Mouse (Mus musculus) heart, postnatal 4 days (tissue): ENCODE results near the gene Pitpnm3. TPM values are rescaled to one million over a fixed set of nuclear protein-coding genes. Genes with fewer than 3 reads are reported as not detected.

Experiments
- DNase-seq: peaks from one replicate; pipeline ENCODE4 v3.0.0; 2021
- total RNA-seq, 2 experiments: library from RNA; stranded (reverse); gene quantifications; 2 replicates each; pipeline ENCODE4 v1.2.3; 2021

Gene Pitpnm3
- total RNA-seq, 2 experiments from 2014 or later = 1.7 TPM

DNA sequence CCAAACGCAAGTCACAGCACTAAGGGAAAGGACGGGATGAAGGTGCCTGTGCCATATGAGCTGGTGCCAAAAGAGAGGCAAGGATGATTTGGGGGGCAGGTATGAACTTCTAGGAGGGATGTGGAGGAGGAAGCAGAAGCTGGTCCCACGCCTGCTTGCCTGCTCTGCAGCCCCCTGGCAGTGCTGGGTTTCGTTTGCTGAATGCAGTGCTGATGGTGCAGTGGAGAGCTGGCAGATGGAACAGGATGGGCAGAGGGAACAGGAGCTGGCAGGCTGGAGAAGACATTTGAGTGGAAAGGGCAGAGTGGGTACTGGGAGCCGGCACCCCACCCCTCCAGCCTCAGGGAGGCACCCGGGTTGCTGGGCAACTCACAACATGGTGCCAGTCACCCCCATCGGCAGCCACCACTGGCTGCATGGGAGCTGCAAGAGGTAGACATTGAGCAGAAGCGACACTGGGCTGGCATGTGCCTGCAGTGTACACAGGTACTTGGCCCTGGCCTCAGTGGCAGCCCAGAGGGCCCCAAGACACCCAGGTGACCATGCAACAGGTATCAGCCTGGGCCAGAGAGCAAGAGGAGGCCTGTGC is 86.3 kb downstream of the Pitpnm3 start:
- no peak for DNase-seq

DNA sequence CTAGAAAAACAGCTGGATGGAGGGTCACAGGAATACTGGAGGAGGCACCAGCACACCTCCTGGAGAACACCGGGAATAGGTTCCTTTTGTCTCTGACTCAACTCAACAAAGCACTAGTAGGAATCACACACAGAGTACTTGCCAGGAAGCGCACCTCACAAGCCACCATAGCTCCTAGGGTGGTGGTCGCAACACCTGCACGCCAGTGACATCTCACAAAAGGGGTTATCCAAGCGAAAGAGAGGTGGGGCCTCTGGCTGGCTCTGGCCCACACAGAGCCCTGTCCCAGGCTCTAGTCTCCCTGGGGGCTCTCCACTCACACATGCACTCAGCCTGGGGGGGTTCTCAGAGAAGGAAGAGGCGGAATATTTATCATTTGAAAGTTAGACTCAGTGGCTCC is 86.8 kb downstream of the Pitpnm3 start:
- DNase-seq = no peak

DNA sequence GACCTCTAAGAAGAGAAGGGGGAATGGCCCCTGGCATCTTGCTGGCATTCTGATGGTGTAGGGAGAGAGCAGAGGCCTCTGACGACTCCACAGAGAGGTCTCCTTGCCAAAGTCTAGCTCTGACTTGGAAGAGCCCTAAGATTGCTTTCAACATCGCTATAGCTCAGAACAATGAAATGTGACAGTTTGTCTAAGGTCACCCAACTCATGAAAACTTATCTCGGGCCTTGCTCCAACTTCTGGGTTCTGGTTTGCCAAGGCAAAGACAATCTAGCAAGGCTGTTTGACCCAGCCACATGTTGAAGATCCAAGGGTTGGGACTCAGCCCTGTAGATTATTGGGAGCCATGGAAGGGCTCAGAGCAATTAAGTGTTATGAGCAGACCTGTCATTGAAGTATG is 91.3 kb downstream of the Pitpnm3 start:
- DNase-seq = no peak

DNA sequence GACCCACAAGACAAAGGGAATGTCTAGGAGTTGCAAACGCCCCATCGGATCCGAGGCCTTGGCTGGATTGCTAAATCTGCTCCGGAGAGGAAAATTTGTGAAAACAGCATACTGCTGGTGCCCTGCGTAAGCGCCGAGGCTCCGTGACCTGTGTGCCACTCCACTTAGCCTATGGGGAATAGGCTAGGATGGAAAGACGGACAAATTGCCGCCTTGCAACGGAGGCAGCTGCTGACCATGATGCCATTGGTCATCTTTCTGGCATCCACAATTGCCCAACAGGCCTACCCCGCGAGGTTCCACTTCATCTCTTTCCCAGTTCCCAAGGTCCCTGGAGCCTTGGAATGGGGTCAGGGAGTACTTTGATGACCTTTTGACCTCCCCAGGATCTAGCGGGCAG is 92.9 kb downstream of the Pitpnm3 start:
- DNase-seq = no peak

DNA sequence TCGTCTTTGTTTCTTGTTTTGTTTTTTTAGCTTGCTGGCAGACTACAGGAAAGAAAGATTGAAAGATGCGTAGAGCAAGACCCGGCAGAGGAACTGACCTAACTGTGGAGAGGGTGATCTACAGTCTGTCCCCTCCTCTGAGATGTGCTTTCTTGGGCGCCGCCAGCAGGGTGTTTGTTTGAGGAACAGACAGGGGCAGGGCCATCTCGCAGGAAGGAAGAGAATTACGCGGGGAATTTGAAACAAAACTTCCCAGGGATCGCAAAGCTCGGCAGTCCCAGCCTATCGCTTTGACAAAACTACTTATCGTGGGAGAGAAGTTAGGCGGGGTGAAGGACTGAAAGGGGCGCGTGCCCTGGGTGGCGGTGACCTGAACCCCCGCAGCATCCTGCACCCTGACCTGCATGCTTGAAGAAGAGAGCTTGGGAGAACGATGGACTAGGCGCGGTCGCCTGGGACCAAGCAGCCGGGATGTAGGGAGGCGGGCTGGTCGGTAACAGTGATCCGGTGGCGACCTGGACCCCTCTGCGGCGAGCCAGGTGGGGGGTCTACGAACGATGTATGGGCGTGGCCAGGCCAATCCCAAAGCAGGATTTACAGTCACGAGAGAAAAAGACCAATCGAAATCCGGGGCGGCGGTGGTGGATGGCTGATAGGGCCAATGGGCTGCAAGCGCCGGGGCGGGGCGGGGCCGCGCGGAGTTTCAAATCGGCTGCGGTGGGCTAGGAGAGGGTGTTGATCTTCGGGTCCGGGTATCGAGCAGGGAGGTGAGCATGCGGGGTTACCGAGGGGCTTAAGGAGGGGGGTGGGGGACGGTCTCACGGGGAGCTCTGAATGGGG is 93.6 kb downstream of the Pitpnm3 start, which contains the start of gene Pimreg:
Pimreg (plus strand) TSS at position 265 of the 840 bp plus-strand sequence.
- DNase-seq = peak; percentile 91

DNA sequence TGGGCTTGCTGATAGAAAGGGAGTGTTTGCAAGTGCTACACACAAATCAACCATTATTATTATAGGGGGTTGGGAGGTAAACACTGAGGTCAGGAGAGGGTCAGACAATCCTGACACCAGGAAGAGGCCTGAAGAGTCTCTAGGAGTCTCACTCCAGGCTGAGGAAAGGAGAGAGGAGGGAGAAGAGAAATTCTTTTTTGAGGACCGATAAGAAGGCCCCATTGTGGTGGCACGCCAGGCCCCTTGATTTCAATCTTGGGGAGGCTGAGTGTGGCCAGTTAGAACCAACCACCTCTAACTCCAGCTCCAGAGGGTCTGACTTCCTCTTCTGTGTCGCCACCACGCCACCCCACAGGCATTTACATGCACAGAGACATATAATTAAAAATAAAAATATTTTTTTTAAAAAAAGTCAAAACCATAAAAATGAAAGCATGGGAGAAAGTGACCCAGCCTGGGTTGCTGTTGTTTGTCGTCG is 94.2 kb downstream of the Pitpnm3 start:
- no peak for DNase-seq

DNA sequence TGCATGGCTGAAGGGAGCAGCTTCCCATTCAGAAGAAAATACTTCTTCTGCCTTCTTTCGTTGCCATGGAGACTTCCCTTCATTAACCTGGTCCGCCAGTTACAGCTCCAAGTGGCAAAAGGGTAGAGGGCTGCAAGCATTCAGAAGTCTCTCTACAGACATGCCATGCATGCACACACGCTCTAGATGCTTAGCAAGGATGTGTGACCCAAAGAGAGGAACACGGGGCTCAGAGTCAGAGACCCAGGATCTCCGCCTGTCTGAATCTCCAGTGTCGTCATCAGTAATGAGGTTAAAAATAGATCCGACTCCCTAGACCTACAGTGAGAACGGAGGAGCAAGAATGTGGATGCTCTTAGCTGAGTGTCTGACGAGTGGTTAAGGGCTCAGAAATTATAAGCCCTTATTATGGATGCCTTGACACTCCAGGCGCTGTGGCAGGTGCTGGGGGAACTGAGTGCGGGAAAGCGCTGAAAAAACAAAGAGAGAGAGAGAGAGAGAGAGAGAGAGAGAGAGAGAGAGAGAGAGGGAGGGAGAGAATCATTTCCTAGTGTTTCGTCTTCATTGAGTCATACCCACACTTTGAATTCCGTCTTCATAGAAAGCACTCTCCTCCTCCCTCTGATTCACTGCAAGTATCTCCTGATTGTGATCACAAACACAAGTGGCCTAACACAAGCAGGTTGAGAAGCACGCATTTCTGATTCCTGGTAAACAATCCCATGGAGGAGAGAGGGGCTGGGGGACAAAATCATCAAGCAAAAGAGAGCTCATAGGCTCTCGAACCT is 95.8 kb downstream of the Pitpnm3 start:
- DNase-seq = no peak

DNA sequence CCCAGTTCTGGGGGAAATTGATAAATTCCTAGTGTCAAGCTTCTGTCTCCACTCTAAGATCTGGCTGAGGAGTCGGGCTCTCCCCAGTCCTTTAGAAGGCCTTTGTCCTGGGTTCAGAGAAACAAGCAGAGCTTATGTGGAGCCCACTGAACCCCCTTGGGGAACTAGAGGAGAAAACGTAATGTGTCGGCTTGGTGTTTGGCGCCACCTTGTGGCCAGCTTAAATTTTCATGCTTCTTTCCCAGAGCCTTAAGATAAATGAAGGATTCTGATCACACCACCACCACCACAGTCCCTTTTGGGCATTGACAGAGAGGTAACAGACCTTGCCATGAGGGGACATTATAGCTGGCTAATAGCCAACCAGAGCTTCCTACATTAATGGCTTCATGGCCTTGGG is 97.6 kb downstream of the Pitpnm3 start:
- DNase-seq = peak; percentile 83

DNA sequence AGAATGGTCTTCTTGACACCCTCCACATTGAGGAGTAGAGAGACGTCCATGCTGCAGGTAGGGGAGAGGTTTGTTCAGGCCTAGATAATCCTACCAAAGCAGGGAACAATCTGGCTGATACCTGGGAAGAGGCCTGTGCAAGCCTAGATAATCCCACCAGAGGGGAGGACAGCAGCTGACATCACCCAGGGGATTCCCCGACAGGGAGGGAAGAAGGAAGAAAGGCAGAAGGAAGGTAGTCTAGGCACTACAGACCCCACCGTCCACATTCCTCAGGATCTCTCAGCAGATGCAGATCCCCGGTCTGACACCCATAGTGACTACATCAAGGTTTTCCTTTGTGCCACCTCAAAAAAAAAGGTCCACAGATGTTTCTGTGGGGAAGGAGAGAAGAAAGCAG is 98.2 kb downstream of the Pitpnm3 start, which contains the start of gene Aipl1:
Aipl1 (minus strand) TSS at position 101 of the 400 bp plus-strand sequence.
- no peak for DNase-seq

DNA sequence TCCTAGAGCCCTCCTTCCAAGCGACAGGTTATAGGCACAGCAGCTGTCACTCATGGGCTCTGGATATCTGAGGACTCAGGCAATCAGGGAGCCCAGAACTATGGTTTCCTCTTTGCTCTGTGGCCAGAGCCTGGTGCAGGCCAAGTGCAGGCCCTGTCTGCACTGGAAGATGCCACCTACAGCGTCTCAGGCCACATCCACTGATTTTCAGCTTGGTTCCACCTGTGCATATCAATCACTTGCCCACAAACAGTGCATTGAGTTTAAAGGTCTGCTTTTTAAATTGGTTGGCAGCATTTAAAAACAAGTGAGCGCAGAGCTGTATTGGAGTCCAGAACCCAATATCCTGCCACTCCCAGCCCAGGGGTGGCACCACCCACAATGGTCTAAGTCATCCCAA is 103.0 kb downstream of the Pitpnm3 start:
- no peak for DNase-seq

DNA sequence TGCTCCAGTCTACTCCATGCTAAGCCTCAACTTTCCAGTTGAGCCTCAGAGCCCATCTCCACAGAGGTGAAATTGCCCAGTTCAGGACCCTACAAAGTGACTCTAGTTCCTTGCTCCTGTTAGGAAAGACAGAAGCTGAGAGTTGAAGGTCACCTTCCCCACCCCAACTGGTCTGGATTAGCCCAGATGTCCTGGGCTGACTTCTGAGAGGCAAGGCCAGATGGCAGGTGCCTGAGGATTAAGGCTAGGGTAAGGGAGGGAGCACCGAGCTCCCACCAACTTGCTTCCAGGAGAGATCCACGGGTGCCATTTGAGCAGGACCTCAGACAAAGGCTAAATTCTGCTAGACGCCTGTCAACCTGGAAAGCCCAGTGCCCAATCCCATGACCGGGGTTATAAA is 103.5 kb downstream of the Pitpnm3 start:
- DNase-seq = no peak

DNA sequence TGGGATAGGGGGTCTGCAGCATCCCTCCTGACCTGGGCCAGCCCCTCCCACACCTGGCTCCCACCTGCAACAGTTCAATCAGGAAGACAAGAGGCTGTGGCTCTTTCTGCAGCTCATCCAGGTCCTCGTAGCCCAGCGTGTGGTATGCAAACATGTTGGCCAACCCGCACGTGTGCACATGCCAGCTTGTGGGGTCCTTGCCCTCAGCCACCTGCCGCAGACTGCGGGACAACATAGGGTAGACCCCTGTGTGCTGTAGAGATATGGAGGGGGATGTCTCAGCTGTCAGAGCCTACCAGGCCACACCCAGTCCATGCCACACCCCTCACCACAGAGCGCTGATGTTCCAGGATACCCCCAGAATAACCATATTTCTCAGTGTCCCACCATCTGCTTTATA is 104.2 kb downstream of the Pitpnm3 start:
- no peak for DNase-seq

DNA sequence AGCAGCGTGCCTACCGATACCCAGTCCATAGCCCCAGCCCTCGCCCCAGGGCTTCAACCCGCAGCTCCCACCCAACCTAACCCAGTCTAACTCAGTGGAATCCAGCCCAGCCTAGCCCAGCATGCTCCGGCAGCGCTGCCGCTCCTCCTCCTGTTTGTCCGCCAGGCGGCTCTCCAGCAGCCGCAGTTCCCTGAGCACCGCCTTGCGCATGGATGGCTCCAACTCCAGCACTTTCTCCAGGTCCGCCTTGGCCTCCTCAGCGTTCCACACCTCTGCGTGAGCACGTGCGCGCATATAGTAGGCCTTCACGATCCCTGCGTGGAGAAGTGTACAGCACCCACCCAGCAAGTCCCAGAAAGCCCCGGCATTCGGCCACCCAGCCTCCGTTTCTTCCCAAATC is 106.4 kb downstream of the Pitpnm3 start:
- peak; percentile 56 for DNase-seq

DNA sequence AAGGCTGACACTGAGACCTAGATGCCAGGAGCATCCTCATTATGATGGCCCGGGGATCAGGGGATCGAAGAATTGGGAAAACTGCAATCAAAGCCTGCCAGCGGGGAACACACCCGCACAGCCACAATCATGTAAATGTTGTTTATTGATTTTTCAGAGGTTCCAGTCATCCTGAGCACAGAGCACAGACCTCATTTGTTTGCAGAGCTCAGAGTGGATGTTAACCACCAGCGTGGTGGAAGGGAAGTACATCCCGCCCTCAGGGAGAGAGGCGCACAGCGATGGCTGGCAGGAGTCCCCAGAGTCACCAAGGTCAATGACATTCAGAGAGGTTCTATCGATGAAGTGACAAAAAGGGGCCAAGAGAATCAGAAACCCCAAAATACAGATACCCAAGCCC is 107.7 kb downstream of the Pitpnm3 start:
- DNase-seq = no peak

DNA sequence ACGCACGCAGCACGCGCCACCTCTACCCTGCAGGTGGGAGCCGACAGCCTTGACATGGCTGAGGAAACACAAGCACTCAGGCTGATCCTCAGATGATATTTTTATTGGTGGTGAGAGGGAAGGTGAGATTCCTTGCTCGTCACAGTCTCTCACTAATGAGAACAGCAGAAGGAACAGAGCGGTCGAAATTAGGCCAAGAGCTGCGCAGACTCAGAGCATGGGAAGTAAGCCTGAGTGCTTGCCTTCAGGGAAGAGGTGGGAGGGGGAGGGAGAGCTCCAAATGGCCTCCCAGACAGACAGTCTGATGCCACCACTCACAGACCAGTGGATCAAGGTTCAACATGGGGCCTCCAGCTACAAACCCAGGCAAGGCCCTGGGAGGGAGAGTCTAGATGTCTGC is 109.1 kb downstream of the Pitpnm3 start:
- no peak for DNase-seq

DNA sequence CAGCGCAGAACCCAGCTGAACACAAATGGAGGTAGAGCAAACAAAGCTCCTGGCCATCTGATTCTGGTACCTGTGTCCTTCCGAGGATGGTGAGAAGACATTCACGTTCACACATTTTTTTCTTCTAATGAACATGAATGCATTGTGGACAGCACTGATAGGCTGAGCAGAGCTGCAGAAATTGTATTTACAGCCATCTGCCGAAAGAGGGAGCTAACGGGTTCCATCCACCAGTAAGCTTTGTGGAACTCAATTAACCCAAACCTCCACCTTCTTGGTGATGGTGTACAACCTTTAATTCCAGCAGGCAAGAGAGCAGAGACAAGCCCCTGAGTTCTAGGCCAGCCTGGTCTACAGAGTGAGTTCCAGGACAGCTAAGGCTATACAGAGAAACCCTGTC is 109.7 kb downstream of the Pitpnm3 start:
- DNase-seq = no peak

DNA sequence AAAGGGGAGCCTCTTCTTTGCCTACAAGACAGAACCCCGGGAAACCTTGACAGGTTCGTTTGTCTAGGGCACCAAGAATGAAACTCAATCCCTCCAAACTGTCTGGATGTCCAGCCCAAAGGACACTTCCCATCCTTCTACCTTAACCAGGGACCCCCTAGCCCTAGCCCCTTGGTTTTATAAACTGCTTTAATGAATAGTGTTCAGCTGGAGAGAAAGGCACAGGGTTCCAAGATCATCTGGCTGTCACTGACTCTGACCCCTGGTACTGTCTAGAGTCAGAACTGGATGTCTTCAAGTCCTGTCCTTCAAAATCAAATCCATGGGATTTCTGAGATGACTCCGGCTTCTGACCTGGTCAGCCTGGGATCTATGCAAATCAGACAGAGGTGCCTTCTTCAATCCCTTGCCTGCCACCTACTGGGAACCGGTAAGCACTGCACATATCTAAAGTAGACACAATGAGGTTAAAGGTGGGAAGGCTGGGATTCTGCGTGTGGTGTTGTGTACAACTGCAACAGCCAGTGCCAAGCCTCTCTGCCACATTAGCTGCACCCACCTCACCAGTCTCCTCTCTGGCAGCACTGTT is 111.3 kb downstream of the Pitpnm3 start:
- DNase-seq = peak; percentile 76

DNA sequence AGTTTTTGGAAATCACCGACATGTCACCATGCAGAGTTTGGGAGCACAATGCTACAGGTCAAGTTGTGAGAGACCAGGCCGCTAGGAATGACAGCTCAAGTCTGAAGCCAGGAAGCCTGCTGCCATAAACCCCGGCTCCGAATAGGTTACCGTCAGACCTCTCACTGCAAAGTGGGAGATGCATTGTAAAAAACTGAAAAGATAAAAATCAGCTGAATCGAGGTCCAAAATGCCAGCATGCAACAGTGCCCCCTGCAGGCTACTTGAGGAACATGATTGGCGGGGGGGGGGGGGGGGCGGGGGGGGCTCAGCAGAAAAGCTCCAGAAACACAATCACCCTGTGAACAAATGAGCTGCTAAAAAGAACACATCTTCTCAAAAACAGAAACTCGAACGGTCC is 112.0 kb downstream of the Pitpnm3 start:
- no peak for DNase-seq

DNA sequence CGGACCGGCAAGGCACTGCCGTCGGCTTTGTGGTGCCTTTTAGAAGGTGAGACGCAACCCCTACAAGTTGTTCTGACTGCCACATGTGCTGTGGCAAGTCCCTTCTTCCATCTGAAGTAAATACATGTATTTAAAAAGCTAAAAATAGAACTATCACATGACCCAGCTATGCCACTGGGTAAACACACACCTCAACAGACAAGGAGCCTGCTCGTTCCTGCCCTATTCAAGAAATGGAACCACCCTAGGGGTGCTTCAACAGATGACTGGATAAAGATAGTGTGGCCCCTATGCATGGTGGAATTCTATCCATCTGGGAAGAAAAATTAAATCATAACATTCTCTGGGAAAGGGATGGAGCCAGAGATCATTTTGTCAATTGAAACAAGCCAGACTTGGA is 112.8 kb downstream of the Pitpnm3 start:
- DNase-seq = no peak

DNA sequence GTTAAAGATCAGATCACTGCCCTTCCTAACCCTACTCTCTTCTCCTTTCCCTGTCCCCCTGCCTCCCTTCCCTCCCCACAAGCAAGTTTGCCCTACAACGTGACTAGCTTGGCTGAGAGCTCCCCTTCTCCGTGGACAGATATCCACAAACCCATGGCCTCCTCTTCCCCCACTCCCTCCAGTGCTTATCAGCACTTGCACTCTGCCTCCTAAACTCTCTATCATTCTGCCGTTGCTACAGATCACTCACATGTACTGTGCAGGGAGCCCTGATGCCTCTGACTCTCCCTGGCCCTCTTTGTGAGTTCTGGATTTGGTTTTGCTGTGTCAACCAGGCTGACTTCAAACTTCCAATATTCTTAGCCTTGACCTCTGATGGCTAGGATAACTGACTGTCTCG is 114.6 kb downstream of the Pitpnm3 start:
- DNase-seq = no peak

DNA sequence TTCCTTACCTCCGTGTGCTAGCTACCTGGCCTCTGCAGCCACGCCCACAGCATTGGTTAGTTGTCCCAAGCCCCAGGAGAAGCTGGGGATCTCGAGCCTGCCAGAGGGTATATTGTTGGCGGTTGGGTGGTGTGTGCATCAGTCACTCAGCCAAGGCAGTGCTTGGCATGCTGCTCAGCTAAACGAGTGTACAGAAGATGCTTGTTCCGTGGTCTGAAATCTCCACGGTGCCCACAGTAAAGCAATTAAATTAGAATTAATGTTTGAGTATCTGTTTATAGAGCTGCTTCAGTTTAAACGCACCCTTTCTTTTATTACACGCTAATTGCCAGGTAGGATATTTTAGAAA is 118.4 kb downstream of the Pitpnm3 start:
- no peak for DNase-seq

DNA sequence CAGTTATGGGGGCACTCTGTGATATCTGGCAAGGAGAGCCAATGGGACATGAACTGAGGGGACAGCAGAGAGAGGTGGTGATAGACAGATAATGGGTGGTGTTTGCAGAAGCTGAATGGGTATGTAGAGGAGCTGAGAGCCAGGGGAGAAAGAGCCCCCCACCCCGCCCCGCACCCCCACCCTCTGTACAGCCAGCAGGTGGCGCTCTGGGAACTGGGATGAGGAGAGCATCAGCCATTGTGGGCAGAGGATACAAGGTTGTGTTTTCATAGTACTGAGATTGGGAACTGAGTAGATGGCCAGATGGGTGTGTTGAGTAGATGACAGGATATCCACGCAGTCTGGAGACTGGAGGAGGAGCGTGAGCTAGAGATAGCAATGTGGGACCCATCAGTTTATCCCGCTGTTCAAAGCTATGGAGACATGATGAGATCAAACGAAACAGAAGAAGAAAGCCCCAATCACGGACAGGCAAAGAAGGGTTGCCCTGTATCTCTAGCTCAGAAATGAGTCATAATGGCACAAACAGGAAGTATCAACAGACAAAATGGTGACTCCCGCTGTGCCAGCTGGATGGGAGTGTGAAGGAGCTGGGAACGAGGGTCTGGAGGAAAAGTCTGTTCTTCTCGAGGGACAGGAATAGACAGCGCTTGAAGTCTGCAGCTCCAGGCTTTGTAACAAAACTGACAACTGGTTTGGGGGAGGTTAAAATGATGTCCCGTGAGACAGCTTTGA is 118.9 kb downstream of the Pitpnm3 start:
- DNase-seq = no peak
